In genomic region chr9:110725721-110726135, GRCm38 (mm10) we compare ENCODE assay signal across 9 mouse cellular contexts. TPM values are rescaled to one million over a fixed set of nuclear protein-coding genes. Genes with fewer than 3 reads are reported as not detected.
DNase-seq lines count a peak whose midpoint lies in the region; ATAC-seq and TF ChIP-seq lines count a peak whose summit lies in the region.
"Had no signal": no experiment of that assay in that cellular context is flagged by ENCODE, and none has a peak within 500 bp of the region (broad histone marks: within the 10 kb centered on the region; RNA-seq: fewer than 3 reads in every experiment).

No protein-coding gene starts in this region.

- H3K9ac ChIP-seq in embryonic facial prominence, embryonic 13.5 days, result 0 out of 2 replicates have a peak overlapping the region, but pooled peaks have one; percentile 21
- H3K9ac ChIP-seq in midbrain, postnatal 0 days (replicated peaks; ENCODE audit: low read length, poor library complexity, severe bottlenecking), result no peak overlapping the region
- H3K9ac ChIP-seq in liver, postnatal 0 days (replicated peaks), result no peak overlapping the region

- H3K4me2 ChIP-seq in embryonic facial prominence, embryonic 13.5 days, result no peak overlapping the region
- H3K4me2 ChIP-seq in midbrain, postnatal 0 days (ENCODE audit: low read depth, low read length, poor library complexity, severe bottlenecking), result peak overlapping the region; percentile 76; the same call in 1 of the 2 replicates
- no peak overlapping the region for H3K4me2 ChIP-seq in liver, postnatal 0 days (ENCODE audit: low read depth, low read length)

- no peak overlapping the region for H3K4me3 ChIP-seq in layer of hippocampus, adult 2 months
- H3K4me3 ChIP-seq in embryonic facial prominence, embryonic 13.5 days, result no peak overlapping the region
- no peak overlapping the region for H3K4me3 ChIP-seq in midbrain, postnatal 0 days (ENCODE audit: low read depth, low read length)
- H3K4me3 ChIP-seq in liver, postnatal 0 days (ENCODE audit: low read depth, low read length), result no peak overlapping the region
- H3K4me3 ChIP-seq: megakaryocyte, embryonic 14.5 days had no signal

- no peak for TF ChIP-seq CTCF in layer of hippocampus, adult 2 months (conservative IDR thresholded peaks at IDR 0.05)
- no peak for TF ChIP-seq CTCF in midbrain, postnatal 0 days (IDR thresholded peaks at IDR 0.05)
- no peak for TF ChIP-seq CTCF in liver, postnatal 0 days (IDR thresholded peaks at IDR 0.05; ENCODE audit: low read depth)

- peak; percentile 34 to 37 for DNase-seq in layer of hippocampus, adult 2 months (ENCODE audit: low spot score in 2 of 2)
- no peak for DNase-seq in layer of hippocampus, postnatal 25 days (ENCODE audit: extremely low spot score in 1 of 2, low spot score in 1 of 2)
- DNase-seq in adrenal gland, adult 8-10 months, result peak; percentile 45
- DNase-seq in kidney, adult 18-20 months, result peak; percentile 68
- peak; percentile 61 for DNase-seq in midbrain, postnatal 0 days (ENCODE audit: low spot score)
- no peak for DNase-seq in liver, postnatal 0 days

- WGBS in embryonic facial prominence, embryonic 13.5 days, result 4% methylated on average over 9 of the region's 9 CpGs
- WGBS in midbrain, postnatal 0 days, result 14% methylated on average over 9 of the region's 9 CpGs
- 31% methylated on average over 9 of the region's 9 CpGs for whole genome bisulfite sequencing in liver, postnatal 0 days (ENCODE audit: insufficient replicate concordance)

- ATAC-seq in embryonic facial prominence, embryonic 13.5 days (ENCODE audit: insufficient number of reproducible peaks, insufficient read depth, low FRiP score, low TSS enrichment, low read depth), result 0 out of 2 replicates have a peak, but pooled peaks have one; percentile 23
- ATAC-seq in midbrain, postnatal 0 days (ENCODE audit: low FRiP score), result 0 out of 2 replicates have a peak, but pooled peaks have one; percentile 38
- no peak for ATAC-seq in liver, postnatal 0 days
- ATAC-seq in monocyte, adult 5-6 weeks (replicated peaks; ENCODE audit: insufficient number of reproducible peaks, low FRiP score, low TSS enrichment, poor library complexity, severe bottlenecking), result no peak

- peaks cover 84% of the 10 kb centered on the region for H3K36me3 ChIP-seq in embryonic facial prominence, embryonic 13.5 days
- no peaks in the 10 kb centered on the region for H3K36me3 ChIP-seq in midbrain, postnatal 0 days (ENCODE audit: insufficient read depth, low read length)
- H3K36me3 ChIP-seq in liver, postnatal 0 days (replicated peaks; ENCODE audit: insufficient read depth, low read length), result no peaks in the 10 kb centered on the region

- H3K4me1 ChIP-seq in embryonic facial prominence, embryonic 13.5 days, result peaks cover 57% of the 10 kb centered on the region
- no peaks in the 10 kb centered on the region; the same call in none of the 2 replicates for H3K4me1 ChIP-seq in midbrain, postnatal 0 days (ENCODE audit: insufficient read depth, low read length)
- no peaks in the 10 kb centered on the region for H3K4me1 ChIP-seq in liver, postnatal 0 days (ENCODE audit: insufficient read depth)

- no peaks in the 10 kb centered on the region for H3K9me3 ChIP-seq in embryonic facial prominence, embryonic 13.5 days
- no peaks in the 10 kb centered on the region for H3K9me3 ChIP-seq in midbrain, postnatal 0 days (ENCODE audit: low read length)
- no peaks in the 10 kb centered on the region for H3K9me3 ChIP-seq in liver, postnatal 0 days (ENCODE audit: low read length)
- H3K9me3 ChIP-seq: megakaryocyte, embryonic 14.5 days had no signal

- peaks cover 20% of the 10 kb centered on the region for H3K27me3 ChIP-seq in embryonic facial prominence, embryonic 13.5 days
- 0 out of 2 replicates have a peak, but pooled peaks cover 5% of the 10 kb centered on the region for H3K27me3 ChIP-seq in midbrain, postnatal 0 days (ENCODE audit: insufficient read depth, low read length)
- peaks cover 18% of the 10 kb centered on the region for H3K27me3 ChIP-seq in liver, postnatal 0 days (ENCODE audit: insufficient read depth, low read length)

- H3K27ac ChIP-seq in layer of hippocampus, adult 2 months, result no peak overlapping the region
- H3K27ac ChIP-seq in embryonic facial prominence, embryonic 13.5 days, result peak overlapping the region; percentile 68
- H3K27ac ChIP-seq in midbrain, postnatal 0 days (ENCODE audit: low read depth, low read length), result no peak overlapping the region
- no peak overlapping the region for H3K27ac ChIP-seq in liver, postnatal 0 days (ENCODE audit: low read depth)

- TF ChIP-seq EP300 in liver, postnatal 0 days (IDR thresholded peaks at IDR 0.05; ENCODE audit: low read depth), result no peak

RNA-seq across cellular contexts. Expression of gene Myl3, which starts 15.9 kb away (rescaled TPM):
- total RNA-seq in layer of hippocampus, adult 2 months (2021), result not detected
- total RNA-seq in layer of hippocampus, postnatal 25 days (2021), result under 1 TPM in 1 of 2 experiments, not detected in 1; 0.39 TPM
- total RNA-seq in adrenal gland, adult 8-10 months (2022), result under 1 TPM in 2 of 4 experiments, not detected in 2; 0.26 to 0.40 TPM
- polyA plus RNA-seq in embryonic facial prominence, embryonic 13.5 days (2015; fragmentation: Nextera tagmentation; extraction: Ambion mirVana), result 1.6 and 12.3 TPM in 2 replicates
- total RNA-seq in midbrain, postnatal 0 days (2014; rRNA removed), result 0.66 TPM in 1 of 2 replicates, not detected in the other
- polyA plus RNA-seq in midbrain, postnatal 0 days (2015; fragmentation: Nextera tagmentation; extraction: Ambion mirVana), result 0.29 TPM in 1 of 2 replicates, not detected in the other
- polyA plus RNA-seq in liver, postnatal 0 days (2015; fragmentation: Nextera tagmentation; extraction: Ambion mirVana), result 0.52 and 2.0 TPM in 2 replicates
- 0.49 TPM in 1 of 3 replicates, not detected in the others for total RNA-seq in monocyte, adult 5-6 weeks (2017)

RNA-seq across cellular contexts. Expression of gene Pth1r, which starts 21.2 kb away (rescaled TPM):
- 1 to 10 TPM; 4.4 to 5.0 TPM for total RNA-seq in layer of hippocampus, adult 2 months (2021)
- total RNA-seq in layer of hippocampus, postnatal 25 days (2021), result 1 to 10 TPM; 5.5 to 6.4 TPM
- 10 to 100 TPM in 1 of 4 experiments, 1 to 10 TPM in 3; 7.2 to 12.3 (median 9.3) TPM for total RNA-seq in adrenal gland, adult 8-10 months (2022)
- polyA plus RNA-seq in embryonic facial prominence, embryonic 13.5 days (2015; fragmentation: Nextera tagmentation; extraction: Ambion mirVana), result 138 and 165 TPM in 2 replicates
- 14.6 and 20.8 TPM in 2 replicates for total RNA-seq in midbrain, postnatal 0 days (2014; rRNA removed)
- polyA plus RNA-seq in midbrain, postnatal 0 days (2015; fragmentation: Nextera tagmentation; extraction: Ambion mirVana), result 7.9 and 8.3 TPM in 2 replicates
- 5.2 and 5.3 TPM in 2 replicates for polyA plus RNA-seq in liver, postnatal 0 days (2015; fragmentation: Nextera tagmentation; extraction: Ambion mirVana)
- 1.1 TPM in 1 of 3 replicates, not detected in the others for total RNA-seq in monocyte, adult 5-6 weeks (2017)

Comparison
In these comparisons a context has a peak if more than half of its experiments do, and no peak if none do; other contexts are left out.
1. DNase-seq: peak in layer of hippocampus, adult 2 months (2 of 2), adrenal gland, adult 8-10 months (single experiment), kidney, adult 18-20 months (single experiment) and midbrain, postnatal 0 days (single experiment); none in layer of hippocampus, postnatal 25 days (0 of 2) and liver, postnatal 0 days (single experiment).
2. ATAC-seq: peak in embryonic facial prominence, embryonic 13.5 days (single experiment) and midbrain, postnatal 0 days (single experiment); none in liver, postnatal 0 days (single experiment) and monocyte, adult 5-6 weeks (single experiment).